Mouse (Mus musculus) adrenal gland, postnatal 25 days (tissue): ENCODE data around the gene Dnm1. TPM values are rescaled to one million over a fixed set of nuclear protein-coding genes. Genes with fewer than 3 reads are reported as not detected.

Experiments
- DNase-seq: peaks from one replicate; pipeline ENCODE4 v3.0.0; 2021; ENCODE audit warnings: mixed read lengths
- microRNA-seq, 2 experiments: library from miRNA; unstranded; fragments of <30 nt; microRNA quantifications; one replicate each; pipeline ENCODE4 v1.2.0; 2021
- total RNA-seq: library from RNA; stranded (reverse); gene quantifications from 2 replicates; pipeline ENCODE4 v1.2.3, GENCODE M21; 2021

Gene Dnm1
- total RNA-seq, 1 experiment from 2014 or later = 20.4 TPM

DNA sequence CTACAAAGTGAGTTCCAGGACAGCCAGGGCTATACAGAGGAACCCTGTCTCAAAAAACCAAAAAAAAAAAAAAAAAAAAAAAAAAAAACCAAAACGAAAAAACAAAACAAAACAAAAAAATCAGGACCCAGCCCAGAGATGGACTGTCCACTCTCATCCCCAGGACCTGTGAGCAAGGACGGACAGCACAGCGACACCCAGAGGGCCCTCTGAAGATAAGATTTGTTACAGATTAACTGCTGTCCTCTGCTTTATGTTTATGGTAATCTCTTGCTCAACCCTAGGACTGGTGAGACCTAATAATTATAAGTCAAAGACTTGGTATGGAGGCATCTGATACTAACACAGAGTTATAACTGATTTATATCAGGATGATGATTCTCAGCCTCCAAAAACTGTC, 77.3 kb downstream of the Dnm1 start:
- no peak for DNase-seq

DNA sequence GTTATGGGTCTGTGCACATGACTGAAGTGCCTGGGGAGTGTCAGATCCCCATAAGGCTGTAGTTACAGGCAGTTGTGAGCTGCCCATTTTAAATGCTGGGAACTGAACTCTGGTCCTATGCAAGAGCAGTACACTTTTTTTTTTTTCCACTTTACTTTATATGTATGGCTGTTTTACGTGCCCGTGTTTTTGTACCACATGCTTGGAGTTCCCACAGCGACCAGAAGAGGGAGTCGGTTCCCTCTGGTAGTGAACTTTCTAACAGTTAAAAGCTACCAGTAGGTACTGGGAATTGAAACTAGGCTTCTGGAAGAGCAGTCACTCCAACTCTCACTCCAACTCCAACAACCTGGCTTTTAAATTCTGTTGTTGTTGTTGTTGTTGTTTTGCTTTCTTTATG, 92.5 kb downstream of the Dnm1 start:
- DNase-seq = no peak

DNA sequence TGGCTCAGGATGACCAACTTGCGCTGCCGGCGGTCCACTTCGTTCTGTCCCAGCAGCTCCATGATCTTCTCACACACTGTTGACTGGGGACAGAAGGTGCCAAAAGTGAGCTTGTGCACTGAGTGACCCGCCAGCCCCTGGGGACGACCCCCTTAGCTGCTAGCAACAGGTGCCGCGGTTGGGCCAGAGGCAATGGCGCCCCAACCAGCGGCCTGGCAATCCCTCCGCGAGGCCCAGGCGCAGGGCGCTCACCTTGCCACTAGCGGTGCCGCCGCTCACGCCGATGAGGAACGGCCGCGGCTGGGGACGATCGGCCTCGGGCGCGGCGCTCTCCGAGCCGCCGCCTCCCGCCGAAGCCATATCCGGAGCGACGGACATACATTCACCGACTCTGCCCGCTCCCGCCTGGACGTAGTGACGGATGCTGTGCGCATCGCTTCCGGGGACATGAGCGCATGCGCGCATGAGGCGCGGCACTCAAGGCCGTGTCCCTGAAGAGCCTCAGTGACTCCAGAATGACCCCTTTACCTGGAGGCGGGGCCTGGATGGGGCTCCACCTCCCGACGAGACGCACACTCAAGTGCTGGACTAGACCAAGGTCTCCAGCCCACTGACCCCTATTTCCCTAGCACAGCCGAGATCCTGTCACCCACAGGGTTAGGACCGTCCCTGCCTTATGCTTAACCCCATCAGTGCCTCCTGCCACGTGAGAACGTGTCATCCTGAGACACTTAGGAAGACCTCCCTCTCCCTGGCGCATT, 93.3 kb downstream of the Dnm1 start, which contains the start of gene Uck1:
Gene Uck1 (minus strand): TSS at position 503 of the 761 bp plus-strand sequence.
- DNase-seq = peak; percentile 92

DNA sequence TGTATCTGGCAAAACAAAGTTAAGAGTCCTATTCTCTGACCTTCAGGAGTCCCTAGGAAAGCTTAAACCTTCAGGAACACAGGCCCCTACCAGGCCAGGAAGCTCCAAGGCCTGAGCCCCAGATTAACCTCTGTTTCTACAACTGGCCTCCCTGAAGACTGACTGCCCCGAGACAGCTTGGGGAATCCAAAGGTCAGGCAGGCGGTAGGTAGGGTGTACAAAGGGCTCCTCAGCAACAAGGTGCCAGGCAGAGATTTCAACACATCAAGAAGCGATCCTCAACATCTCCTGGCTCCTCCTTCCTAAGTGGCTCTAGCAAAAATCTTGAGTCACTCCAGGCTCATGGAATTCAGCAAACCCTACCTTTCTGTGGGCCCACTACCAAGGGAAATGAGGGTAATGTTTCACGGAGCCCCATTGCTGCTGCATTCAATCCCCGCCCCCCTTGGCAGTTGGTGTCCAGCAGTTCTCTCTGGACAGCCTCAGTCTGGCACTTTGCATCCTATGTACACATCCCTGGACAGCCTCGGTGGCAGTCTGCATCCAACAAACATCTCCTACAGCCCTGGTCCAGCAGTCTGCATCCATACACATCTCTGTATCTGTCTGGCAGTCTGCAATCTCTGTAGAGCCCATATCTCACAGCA, 94.1 kb downstream of the Dnm1 start:
- DNase-seq = no peak

Small RNA genes lying within 50 kb of the gene (microRNA-seq; reads per million reads assigned to microRNA genes)
- 0.69 to 1.1 reads per million in 2 experiments for gene Gm23363
- gene Mir199b = 20.3 to 49.4 reads per million in 2 experiments

Other genes with a start within 250 kb of the Dnm1 start
- 112 and 128 TPM in 2 replicates for gene Prrc2b, start 202.3 kb downstream of the Dnm1 start, total RNA-seq
- gene Pomt1, start 116.7 kb downstream of the Dnm1 start, total RNA-seq = 47.0 and 54.2 TPM in 2 replicates
- gene Uck1, start 93.2 kb downstream of the Dnm1 start, total RNA-seq = 120 and 132 TPM in 2 replicates
- 65.1 and 87.7 TPM in 2 replicates for gene Golga2, start 66.0 kb downstream of the Dnm1 start, total RNA-seq
- 276 and 297 TPM in 2 replicates for gene Swi5, start 65.3 kb downstream of the Dnm1 start, total RNA-seq
- gene Ciz1, start 1.0 kb downstream of the Dnm1 start, total RNA-seq = 85.5 and 107 TPM in 2 replicates
- gene 1110008P14Rik, start 28.6 kb upstream of the Dnm1 start, total RNA-seq = 173 and 191 TPM in 2 replicates
- gene Lcn2, start 34.9 kb upstream of the Dnm1 start, total RNA-seq = 1.0 and 1.5 TPM in 2 replicates
- 49.8 and 51.8 TPM in 2 replicates for gene Ptges2, start 42.6 kb upstream of the Dnm1 start, total RNA-seq
- 5.5 and 5.6 TPM in 2 replicates for gene Naif1, start 97.1 kb upstream of the Dnm1 start, total RNA-seq
- gene Slc25a25, start 98.1 kb upstream of the Dnm1 start, total RNA-seq = 16.4 and 28.0 TPM in 2 replicates
- 32.3 and 35.5 TPM in 2 replicates for gene Fam102a, start 182.0 kb upstream of the Dnm1 start, total RNA-seq
- gene Dpm2, start 217.5 kb upstream of the Dnm1 start, total RNA-seq = 63.7 and 66.8 TPM in 2 replicates
- gene Pip5kl1, start 221.5 kb upstream of the Dnm1 start, total RNA-seq = not detected in 2 replicates
- gene 9430097D07Rik, start 222.3 kb upstream of the Dnm1 start, total RNA-seq = not detected in 2 replicates
- 8.8 and 9.4 TPM in 2 replicates for gene St6galnac4, start 233.8 kb upstream of the Dnm1 start, total RNA-seq
- gene St6galnac6, start 246.4 kb upstream of the Dnm1 start, total RNA-seq = 48.4 and 56.0 TPM in 2 replicates